Mouse (Mus musculus) lung, postnatal 0 days (tissue): Measurements from ENCODE around the gene Gm9573.

ENCODE experiments used
- CTCF ChIP-seq: IDR thresholded peaks from 2 replicates; pipeline ENCODE4 v1.5.1; 2016; ENCODE audit warnings: antibody characterized with exemption, mild to moderate bottlenecking
- EP300 ChIP-seq: IDR thresholded peaks from 2 replicates; pipeline ENCODE4 v1.6.1; 2016; ENCODE audit warnings: antibody characterized with exemption, mild to moderate bottlenecking, control low read depth

DNA sequence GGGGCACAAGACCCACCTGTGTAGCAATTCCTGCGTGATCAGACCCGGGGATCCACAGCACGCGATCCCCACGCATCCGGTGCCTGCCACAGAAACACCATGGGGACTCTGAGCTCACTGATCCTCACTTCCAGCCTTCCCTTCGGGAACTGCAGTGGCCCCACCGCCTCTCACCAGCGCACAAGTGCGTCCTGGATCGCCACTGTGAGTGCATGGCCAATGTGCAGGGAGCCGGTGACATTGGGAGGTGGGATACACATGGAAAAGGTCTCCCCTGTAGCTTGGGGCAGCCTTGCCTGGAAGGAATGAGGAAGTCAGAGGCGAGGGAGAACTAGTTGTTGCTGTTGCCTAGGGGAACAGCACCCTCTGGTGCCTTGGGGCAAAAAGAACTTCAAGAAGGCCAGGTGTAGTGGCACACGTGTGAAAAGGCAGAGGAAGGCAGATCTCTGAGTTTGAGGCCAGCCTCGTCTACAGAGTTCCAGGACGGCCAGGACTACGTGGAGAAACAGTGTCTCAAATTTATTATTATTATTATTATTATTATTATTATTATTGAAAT is 39.6 kb upstream of the Gm9573 start:
- peak; percentile 84 for TF ChIP-seq CTCF
- no peak for TF ChIP-seq EP300
